Mouse (Mus musculus) erythroblast, embryonic 14.5 days (primary cell): Measurements from ENCODE around the gene Prpf6.

Source experiments
- GATA1 ChIP-seq: IDR thresholded peaks from 2 replicates; pipeline ENCODE4 v1.6.1; 2012; ENCODE audit warnings: low read length, inconsistent platforms, mixed read lengths
- TAL1 ChIP-seq: IDR thresholded peaks from 3 replicates; pipeline ENCODE4 v1.6.1; 2012; ENCODE audit warnings: low read length, inconsistent platforms, mixed read lengths

DNA sequence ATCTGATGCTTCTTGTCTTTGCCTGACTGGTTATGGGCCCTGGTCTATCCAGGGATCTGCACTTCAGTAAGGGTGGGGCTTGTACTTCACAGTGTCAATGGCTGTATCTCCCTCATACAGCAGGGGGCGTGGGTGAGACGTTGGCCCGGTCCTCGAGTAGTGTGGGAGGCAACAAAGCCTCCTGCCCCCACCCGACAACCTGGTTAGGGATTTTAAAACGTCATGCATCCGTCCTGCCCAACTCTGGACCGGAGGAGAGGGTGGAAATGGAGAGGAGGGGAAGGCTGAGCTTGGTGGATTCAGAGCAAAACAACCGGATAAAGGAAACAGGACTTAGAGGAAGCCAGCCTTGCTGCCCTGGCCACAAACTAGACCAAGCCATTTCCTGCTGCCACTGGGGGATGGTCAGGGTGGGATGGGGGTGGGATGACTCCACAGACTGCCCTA is 68.0 kb downstream of the Prpf6 start:
- TF ChIP-seq GATA1 = no peak
- TF ChIP-seq TAL1 = no peak
